ENCODE assay signal across 23 mouse cellular contexts in genomic region chr15:68457239-68457638, GRCm38 (mm10).
"Had no signal": no experiment of that assay in that cellular context is flagged by ENCODE, and none has a peak within 500 bp of the region (broad histone marks: within the 10 kb centered on the region; RNA-seq: fewer than 3 reads in every experiment).

No protein-coding gene starts in this region.

- H3K27ac ChIP-seq: heart, embryonic 10.5 days; hindbrain, embryonic 13.5 days; hindbrain, embryonic 15.5 days; hindbrain, postnatal 0 days; kidney, embryonic 15.5 days; kidney, postnatal 0 days; limb, embryonic 10.5 days; limb, embryonic 12.5 days; liver, embryonic 13.5 days had no signal

- H3K4me3 ChIP-seq: heart, embryonic 10.5 days; heart, embryonic 12.5 days; hindbrain, embryonic 13.5 days; hindbrain, embryonic 15.5 days; kidney, embryonic 15.5 days; limb, embryonic 10.5 days; limb, embryonic 12.5 days; liver, embryonic 13.5 days had no signal

- ATAC-seq: forebrain, postnatal 0 days; hindbrain, postnatal 0 days; intestine, embryonic 16.5 days had no signal

- H3K9ac ChIP-seq: forebrain, postnatal 0 days; heart, embryonic 12.5 days; hindbrain, embryonic 13.5 days; hindbrain, embryonic 15.5 days; kidney, embryonic 15.5 days; limb, embryonic 12.5 days; liver, embryonic 13.5 days had no signal

- H3K4me2 ChIP-seq: heart, embryonic 12.5 days; hindbrain, embryonic 13.5 days; hindbrain, embryonic 15.5 days; kidney, embryonic 15.5 days; limb, embryonic 12.5 days; liver, embryonic 13.5 days had no signal

- H3K36me3 ChIP-seq: heart, embryonic 10.5 days; heart, embryonic 12.5 days; hindbrain, embryonic 13.5 days; hindbrain, embryonic 15.5 days; kidney, embryonic 15.5 days; limb, embryonic 10.5 days; limb, embryonic 12.5 days; liver, embryonic 13.5 days had no signal

- DNase-seq: forebrain, postnatal 0 days; gastrocnemius, postnatal 14 days; gastrocnemius, postnatal 36 days; heart, adult 18-20 months; heart, postnatal 10 days; kidney, adult 11 months; kidney, adult 2 months; kidney, adult 9 months; kidney, postnatal 14 days; kidney, postnatal 36 days; layer of hippocampus, adult 9-11 months; liver; liver, embryonic 13.5 days had no signal

- H3K27me3 ChIP-seq: heart, embryonic 12.5 days; hindbrain, embryonic 13.5 days; hindbrain, embryonic 15.5 days; kidney, embryonic 15.5 days; limb, embryonic 12.5 days; liver, embryonic 13.5 days had no signal

- H3K4me1 ChIP-seq: heart, embryonic 10.5 days; hindbrain, embryonic 13.5 days; hindbrain, embryonic 15.5 days; kidney, embryonic 15.5 days; limb, embryonic 10.5 days; limb, embryonic 12.5 days; liver, embryonic 13.5 days had no signal

- H3K9me3 ChIP-seq: heart, embryonic 10.5 days; heart, embryonic 12.5 days; hindbrain, embryonic 13.5 days; hindbrain, embryonic 15.5 days; kidney, embryonic 15.5 days; limb, embryonic 10.5 days; limb, embryonic 12.5 days; liver, embryonic 13.5 days had no signal
